Mouse (Mus musculus) T-helper 1 cell (primary cell): ENCODE data around the gene Csnk1g1.

Experiments
- in situ Hi-C: fragments of 300-600 bp; cut with MboI, MseI; formaldehyde crosslinking; loops from one replicate; pipeline ENCODE4 v1.15.1; 2025; ENCODE audit warnings: high pct_unique_total_duplicates

Gene Csnk1g1

GRCm38 (mm10) chr9:65908394-65909300 lies at the start of gene Csnk1g1, which contains the start of gene Trip4:
Gene Csnk1g1 (plus strand): TSS chr9:65908924.
Gene Trip4 (minus strand): TSS chr9:65908794.
- in situ Hi-C loops: loop anchor here (10.0 kb wide), 1 partner anchor 1114 kb away; no protein-coding TSS in a partner anchor

DNA sequence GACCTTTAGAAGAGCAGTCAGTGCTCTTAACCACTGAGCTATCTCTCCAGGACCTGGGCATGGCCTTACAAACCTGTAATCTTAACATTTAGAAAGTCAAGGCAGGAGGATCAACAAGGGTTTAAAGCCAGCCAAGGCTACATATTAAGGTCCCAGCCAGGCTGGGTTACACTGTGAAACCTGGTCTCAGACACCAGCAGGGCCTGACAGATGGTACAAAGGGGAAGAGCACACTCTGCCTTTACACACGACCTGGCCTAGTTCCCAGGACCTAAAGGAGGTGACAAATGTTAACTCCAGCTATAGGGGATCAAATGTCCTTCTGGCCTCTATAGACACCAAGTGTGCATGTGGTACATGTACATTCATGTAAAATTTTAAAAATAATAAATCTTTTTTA lies 49.1 kb upstream of the Csnk1g1 start:
- in situ Hi-C loops: no loop called here

DNA sequence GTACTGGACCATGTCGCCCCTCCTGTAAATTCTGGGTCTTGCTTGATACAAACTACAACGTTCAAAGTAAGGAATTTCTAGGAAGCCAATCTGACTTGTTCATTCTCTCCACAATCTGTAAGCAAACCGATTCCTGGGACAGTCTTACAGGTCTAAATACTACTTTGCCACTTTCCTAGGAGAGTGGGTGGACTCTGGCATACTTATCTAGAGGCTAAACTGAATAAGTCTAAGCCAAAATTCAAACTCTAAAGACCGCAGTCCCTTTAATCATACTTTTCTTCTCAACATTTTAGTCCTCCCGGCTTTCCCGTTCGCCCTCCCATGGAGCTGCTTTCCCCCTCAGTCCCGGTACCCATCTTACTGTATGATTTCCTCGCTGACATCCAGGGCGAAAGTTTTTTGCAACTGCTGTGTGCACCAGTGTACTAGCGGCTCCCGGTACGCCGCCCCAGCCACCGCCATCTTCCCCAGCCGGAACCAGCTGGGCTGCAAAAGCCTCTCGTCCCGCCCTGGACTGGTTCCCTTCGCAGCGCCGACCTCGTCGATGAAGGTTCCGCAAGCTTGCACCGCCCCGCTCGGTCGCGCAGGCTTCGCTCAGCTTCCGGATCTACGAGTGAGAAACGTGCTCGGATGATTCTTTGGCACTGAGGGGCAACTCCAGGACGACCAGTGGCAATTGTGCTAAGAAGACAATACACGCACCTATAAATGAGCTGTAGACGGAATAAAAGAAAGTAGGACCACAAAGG lies 24.0 kb upstream of the Csnk1g1 start:
- in situ Hi-C loops: no loop called here

GRCm38 (mm10) chr9:65890143-65890628 lies 18.5 kb upstream of the Csnk1g1 start, which contains the start of gene Pclaf:
Gene Pclaf (plus strand): TSS chr9:65890237.
- in situ Hi-C loops: no loop called here

DNA sequence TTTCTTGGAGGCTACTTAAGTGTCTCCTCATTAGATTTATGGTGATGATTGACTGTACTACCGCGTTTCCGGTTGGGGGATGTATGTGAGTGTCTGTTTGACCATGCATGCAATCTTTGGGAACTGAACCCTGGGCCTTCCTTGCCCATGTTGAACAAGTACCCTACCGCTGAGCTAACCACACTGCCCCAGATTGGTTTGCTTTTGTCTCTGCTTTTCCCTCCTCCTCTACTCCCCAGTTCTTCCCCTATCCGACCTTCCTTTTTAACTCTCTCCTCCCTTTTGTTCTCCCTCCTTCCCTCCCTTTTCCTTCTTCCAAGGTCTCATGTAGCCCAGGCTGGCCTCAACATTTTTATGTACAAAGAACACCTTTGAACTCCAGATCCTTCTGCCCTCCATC lies 17.6 kb upstream of the Csnk1g1 start:
- in situ Hi-C loops: no loop called here

DNA sequence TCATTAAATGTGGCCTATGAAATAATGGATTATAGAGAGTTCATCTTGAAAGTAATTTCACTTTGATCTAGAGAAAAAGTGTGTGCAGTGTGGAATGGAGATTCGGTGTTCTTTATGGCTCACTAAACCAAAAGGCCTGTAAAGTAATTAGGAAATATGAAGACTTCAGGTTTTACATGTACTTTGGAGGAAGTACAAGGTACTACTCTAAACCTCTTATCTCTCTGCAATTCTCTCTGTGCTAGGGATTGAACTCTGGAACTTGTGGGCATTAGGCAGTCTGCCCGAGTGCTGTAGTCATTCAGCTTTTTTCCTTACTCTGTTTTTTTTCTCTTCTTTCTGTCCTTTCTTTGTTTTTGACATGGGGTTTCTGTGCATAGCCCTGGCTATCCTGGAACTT lies 11.7 kb upstream of the Csnk1g1 start:
- in situ Hi-C loops: no loop called here

DNA sequence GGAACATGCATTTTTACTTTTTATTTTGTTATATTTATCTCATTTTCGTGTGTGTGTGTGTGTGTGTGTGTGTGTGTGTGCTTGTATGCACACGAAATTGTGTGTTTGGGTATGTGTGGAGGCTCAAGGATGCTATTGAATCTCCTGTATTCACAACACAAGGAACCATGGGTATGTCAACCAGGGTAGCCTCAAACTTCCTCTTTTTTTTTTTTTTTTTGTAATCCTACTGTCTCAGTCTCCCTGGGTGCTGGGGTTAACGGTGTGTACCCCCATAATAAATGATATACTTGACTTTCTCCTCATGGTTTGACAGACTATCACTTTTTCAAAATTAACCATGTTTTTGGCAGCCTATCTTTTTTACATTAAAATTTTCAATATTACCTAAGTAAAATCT lies 5.8 kb upstream of the Csnk1g1 start:
- in situ Hi-C loops: loop anchor here (5.0 to 10.0 kb wide), 2 partner anchors 64 to 1108 kb away; no protein-coding TSS in a partner anchor

- in situ Hi-C loops: loop anchor here (5.0 to 10.0 kb wide), 2 partner anchors 64 to 1109 kb away; no protein-coding TSS in a partner anchor
These were observed 5.3 kb upstream of the Csnk1g1 start for GRCm38 (mm10) chr9:65903419-65903818.

GRCm38 (mm10) chr9:65909301-65909801 lies 627 bp downstream of the Csnk1g1 start:
- in situ Hi-C loops: loop anchor here (10.0 kb wide), 1 partner anchor 1115 kb away; no protein-coding TSS in a partner anchor

GRCm38 (mm10) chr9:65909837-65910236 lies 1.1 kb downstream of the Csnk1g1 start:
- in situ Hi-C loops: loop anchor here (10.0 kb wide), 1 partner anchor 1115 kb away; no protein-coding TSS in a partner anchor

DNA sequence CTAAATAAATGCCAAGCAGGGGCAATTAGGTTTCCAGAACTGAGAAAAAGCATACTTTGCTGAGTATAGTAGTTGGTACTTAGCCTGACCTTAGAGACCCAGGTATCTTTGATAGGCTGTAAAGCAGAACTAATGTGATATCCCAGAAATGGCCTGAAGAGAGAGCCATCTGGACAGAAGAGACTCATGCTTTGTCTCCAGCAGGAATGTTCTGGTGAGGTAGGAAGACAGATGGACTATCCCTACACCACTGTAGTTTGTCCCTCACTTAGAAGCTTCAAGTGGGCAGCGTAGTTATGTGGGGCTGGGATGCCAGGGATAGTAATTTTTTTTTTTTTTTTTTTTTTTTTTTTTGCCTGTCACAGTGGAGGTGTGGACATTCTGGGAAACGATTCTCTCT lies 5.3 kb downstream of the Csnk1g1 start:
- in situ Hi-C loops: no loop called here

GRCm38 (mm10) chr9:65917015-65917414 lies 8.3 kb downstream of the Csnk1g1 start:
- in situ Hi-C loops: no loop called here

GRCm38 (mm10) chr9:65928456-65928855 lies 19.7 kb downstream of the Csnk1g1 start:
- in situ Hi-C loops: no loop called here

DNA sequence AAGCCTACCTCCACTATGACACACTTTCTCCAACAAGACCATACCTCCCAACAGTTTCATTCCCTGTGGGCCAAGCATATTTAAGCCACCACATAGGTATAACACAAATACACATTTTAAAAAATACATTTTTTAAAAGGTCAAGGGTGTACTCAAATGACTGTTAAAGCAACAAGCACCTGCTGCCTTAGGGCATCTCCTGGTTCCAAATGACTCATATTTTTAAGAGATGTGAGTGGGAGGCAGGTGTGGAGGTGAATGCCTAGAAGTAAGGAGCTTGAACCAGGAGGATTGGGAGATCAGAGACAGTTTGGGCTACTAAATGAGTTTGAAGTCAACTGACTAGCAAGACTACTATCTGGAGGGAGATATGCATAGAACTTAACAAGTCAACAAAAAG lies 21.1 kb downstream of the Csnk1g1 start:
- in situ Hi-C loops: no loop called here

DNA sequence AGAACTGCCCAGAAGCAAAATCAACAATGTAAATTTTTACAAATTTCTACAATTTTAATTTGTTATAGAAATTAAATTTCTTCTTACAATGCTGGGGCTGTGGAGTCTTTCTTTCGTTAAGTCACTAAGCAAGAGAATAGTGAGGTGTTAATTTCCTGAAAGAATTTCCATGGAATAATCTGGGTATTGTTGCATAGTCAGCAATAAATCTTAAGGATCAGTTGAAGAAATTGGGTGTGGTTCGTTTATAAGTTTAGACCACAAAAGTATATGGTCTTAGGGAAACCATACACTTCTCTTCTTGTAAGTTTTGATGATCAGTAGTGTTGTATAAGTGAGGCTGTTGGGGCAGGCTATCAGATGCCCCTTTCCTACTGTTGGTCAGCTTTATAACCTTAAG lies 28.8 kb downstream of the Csnk1g1 start:
- in situ Hi-C loops: loop anchor here (5.0 kb wide), 1 partner anchor 40 kb away; no protein-coding TSS in a partner anchor

DNA sequence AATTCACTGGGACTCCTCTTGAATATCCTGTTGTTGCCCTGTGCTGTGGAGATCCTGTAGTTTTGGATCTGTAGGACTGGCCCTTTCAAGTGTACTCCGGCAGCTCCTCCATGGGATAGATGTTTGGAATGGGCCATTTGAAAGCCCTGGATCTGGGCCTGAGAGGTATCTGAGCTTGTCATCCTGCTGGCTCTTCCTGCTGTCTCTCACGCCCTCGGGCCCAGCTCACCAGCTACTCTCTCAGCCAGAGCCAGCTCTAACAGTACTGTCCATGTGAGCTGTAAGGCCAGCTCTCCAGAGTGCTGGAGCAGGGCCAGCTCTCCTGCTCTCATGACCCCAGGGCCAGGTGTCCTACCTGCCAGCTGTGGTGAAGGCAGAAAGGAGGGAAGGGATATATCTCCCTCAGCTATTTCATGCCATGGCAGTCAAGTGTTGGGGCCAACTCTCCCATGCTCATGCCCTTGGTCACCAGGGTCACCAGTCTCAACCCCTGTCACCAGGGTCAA lies 42.4 kb downstream of the Csnk1g1 start:
- in situ Hi-C loops: no loop called here

DNA sequence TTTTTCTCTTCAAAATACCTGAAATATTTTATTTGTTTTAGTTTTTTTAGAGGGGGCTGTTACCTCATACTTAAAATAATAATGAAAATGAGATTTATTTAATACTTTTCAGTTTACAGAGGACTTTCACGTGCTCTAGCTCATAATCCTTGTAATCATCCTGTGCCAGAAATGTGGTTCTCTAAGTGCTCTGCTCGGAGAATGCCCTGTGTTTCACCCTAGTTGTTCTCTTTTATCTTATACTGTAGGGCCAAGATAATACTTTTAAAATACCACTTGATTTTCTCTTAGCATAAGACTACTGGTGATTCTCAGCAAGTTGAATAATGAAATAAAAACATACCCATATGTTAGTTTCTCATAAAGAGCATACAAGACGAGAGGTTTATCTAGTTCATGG lies 61.3 kb downstream of the Csnk1g1 start:
- in situ Hi-C loops: no loop called here

DNA sequence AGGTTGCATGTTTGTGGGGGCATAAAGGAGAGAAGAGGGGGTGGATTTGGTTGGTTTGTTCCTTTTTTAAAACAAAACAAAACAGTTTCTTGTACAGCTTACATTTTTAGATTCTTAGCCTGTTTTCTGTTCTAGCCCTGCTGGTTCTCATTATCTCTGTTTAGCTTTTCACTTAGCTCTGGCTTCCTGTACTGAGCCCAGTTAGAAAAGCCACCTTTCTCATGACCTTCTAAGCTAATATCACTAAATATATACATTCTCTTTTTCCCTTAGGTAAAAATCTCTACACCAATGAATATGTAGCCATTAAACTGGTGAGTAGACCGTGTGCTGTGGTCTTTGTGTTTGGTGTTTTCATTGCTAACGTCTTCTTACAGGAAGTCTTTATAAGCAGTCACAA lies 64.5 kb downstream of the Csnk1g1 start:
- in situ Hi-C loops: no loop called here

DNA sequence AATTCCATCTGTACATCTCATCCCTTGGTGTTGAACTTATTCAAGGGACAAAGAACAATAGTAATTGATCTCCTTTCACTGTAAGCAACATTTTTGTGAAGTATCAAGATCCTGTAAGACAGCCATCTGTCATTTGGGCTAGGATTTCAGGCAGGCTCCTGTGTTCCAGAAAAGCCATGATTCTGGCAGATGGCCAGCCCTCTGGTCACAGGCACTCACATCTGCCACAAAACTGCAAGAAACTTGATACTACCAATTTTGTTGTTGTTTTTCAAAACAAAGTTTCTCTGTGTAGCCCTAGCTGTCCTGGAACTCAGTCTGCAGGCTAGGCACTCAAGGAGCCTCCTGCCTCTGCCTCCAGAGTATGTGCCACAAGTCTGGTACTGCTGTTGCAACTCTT lies 67.2 kb downstream of the Csnk1g1 start:
- in situ Hi-C loops: loop anchor here (5.0 kb wide), 1 partner anchor 39 kb away; no protein-coding TSS in a partner anchor

DNA sequence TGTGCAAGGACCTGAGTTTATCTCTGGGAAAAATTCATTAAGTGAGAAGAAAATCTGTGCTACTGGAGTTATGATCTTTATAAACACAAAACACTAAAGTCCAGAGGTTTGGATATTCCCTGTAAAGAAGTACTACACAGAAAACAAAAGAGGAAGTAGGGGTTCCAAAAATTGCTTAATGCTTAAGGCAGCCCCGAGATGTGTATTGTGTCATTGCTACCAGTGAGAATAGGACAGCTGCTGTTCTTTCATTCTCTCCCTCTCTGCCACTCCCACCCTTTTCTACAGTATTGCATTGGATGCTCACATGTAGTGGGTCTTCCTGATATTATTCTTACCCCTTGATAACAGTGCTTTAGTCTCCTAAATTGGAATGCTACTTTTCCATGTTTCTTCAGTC lies 74.1 kb downstream of the Csnk1g1 start:
- in situ Hi-C loops: no loop called here

DNA sequence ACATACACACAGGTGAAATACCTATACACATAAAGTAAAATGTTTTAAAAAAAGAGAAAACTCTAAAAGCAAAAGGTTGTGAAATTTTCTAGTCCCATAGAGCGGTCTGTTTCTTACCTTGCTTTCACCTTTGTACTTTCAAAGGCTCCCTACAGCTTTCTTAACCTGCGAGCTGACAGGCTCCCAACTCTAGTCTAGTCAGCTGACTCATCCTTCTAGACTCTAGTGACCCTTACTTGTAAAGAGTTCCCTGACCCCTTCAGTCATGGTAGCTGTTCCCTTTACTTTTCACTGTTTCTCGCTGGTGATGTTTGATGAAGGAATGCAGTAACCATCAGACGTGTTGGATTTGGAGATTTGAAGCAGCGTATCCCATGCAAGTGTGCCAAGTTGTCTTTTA lies 78.3 kb downstream of the Csnk1g1 start:
- in situ Hi-C loops: no loop called here
